Mouse (Mus musculus): ENCODE results near the gene Tsnaxip1. TPM values are rescaled to one million over a fixed set of nuclear protein-coding genes. Genes with fewer than 3 reads are reported as not detected.

Gene Tsnaxip1
- polyA plus RNA-seq, 1 experiment from 2014 or later = 1.2 TPM

DNA sequence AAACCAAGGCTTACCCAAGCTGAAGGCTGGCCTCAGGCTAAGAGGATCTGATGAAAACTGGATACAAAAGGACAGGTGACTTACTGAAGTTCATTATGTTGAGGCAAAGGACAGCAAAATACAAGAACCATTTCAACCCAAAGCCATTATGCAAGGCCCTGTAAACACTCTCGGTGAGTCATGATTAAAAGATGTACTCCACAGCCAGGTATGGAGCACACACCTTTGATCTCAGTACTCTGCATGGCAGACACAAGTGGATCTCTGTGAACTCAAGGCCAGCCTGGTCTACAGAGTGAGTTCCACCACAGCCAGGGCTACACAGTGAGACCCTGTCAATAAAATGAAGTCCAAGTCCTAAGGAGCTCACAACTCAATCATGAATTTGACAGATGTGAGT is 31.7 kb upstream of the Tsnaxip1 start:
- Histone ChIP-seq H3K27ac (ENCODE audit: low read depth, low read length) (no peak overlapping the region), H3K4me1 (replicated peaks; ENCODE audit: control insufficient read depth, insufficient read depth, low read length) (no peaks in the 10 kb centered on the region), H3K9ac (ENCODE audit: low read depth, low read length) (no peak overlapping the region), H3K36me3 (ENCODE audit: control insufficient read depth, insufficient read depth, low read length) (no peaks in the 10 kb centered on the region), H3K9me3 (ENCODE audit: control insufficient read depth, low read length) (no peaks in the 10 kb centered on the region), H3K27me3 (ENCODE audit: control insufficient read depth, insufficient read depth, low read length) (no peaks in the 10 kb centered on the region), H3K4me3 (ENCODE audit: low read depth, low read length) (no peak overlapping the region), H3K4me2 (replicated peaks; ENCODE audit: low read depth, low read length) (no peak overlapping the region)
- DNase-seq (ENCODE audit: low spot score) (no peak), ATAC-seq (ENCODE audit: low FRiP score) (no peak)
- WGBS = 100% methylated on average over 1 of the region's 1 CpGs

DNA sequence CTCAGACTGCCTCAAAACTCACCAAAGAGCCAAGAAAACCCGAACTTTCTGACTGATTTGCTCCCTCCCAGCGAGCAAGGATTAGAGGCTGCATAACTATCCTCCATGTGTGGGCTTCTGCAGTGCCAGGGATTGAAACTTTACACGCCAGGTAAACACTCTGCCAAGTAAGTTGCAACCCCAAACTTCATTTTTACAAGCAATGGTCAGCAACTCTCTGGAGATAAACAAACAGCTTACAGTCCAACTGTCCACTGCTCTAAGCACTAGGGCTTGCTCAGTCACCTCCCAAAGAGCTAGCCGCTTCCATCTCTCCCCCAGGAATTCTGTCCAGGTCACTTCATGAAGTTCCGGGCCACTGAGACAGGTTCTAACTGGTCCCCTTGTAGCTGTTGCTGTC is 29.1 kb upstream of the Tsnaxip1 start:
- Histone ChIP-seq H3K27ac (ENCODE audit: low read depth, low read length) (no peak overlapping the region), H3K4me1 (replicated peaks; ENCODE audit: control insufficient read depth, insufficient read depth, low read length) (no peaks in the 10 kb centered on the region), H3K9me3 (ENCODE audit: control insufficient read depth, low read length) (no peaks in the 10 kb centered on the region), H3K36me3 (ENCODE audit: control insufficient read depth, insufficient read depth, low read length) (no peaks in the 10 kb centered on the region), H3K4me3 (ENCODE audit: low read depth, low read length) (no peak overlapping the region), H3K4me2 (replicated peaks; ENCODE audit: low read depth, low read length) (no peak overlapping the region), H3K9ac (ENCODE audit: low read depth, low read length) (no peak overlapping the region), H3K27me3 (ENCODE audit: control insufficient read depth, insufficient read depth, low read length) (no peaks in the 10 kb centered on the region)
- ATAC-seq (ENCODE audit: low FRiP score) (no peak), DNase-seq (ENCODE audit: low spot score) (no peak)
- 96% methylated on average over 5 of the region's 5 CpGs for WGBS

DNA sequence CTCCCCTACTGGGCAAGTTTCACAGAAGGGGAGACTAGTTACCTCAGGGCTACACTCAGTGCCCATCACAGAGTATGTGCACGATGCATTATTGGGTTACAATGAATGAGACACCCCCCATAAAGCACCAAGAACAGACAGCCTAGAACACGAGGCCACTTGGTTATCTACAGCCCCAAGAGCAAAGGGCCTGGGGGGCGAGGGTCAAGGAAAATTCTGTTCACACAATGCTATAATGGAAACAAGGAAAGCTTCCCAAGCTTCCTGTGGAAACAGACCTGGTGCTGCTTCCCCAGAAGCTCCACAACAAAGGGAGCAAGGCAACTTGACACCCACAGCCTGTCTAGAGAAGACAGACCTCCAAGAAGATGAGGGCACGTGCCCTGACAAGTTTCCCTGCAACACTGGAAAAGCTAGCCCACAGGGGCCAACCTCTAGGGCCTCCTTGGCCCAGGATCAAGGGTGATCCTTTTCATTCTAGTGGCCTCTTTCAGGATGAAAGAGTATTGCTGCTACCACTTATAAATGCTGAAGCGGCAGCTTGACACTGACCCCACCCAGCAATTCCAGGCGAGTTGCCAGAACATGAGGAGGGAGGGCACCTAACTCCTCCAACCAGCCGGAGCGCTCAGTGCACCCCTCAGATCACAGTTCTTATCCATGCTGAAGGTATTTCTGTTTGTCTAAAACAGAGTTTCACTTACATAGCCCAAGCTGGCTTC is 28.3 kb upstream of the Tsnaxip1 start:
- WGBS = 79% methylated on average over 8 of the region's 8 CpGs
- no peaks in the 10 kb centered on the region for H3K9me3 ChIP-seq (ENCODE audit: control insufficient read depth, low read length)
- H3K36me3 ChIP-seq (ENCODE audit: control insufficient read depth, insufficient read depth, low read length) = no peaks in the 10 kb centered on the region
- no peaks in the 10 kb centered on the region for H3K4me1 ChIP-seq (replicated peaks; ENCODE audit: control insufficient read depth, insufficient read depth, low read length)
- H3K4me3 ChIP-seq (ENCODE audit: low read depth, low read length) = no peak overlapping the region
- no peaks in the 10 kb centered on the region for H3K27me3 ChIP-seq (ENCODE audit: control insufficient read depth, insufficient read depth, low read length)
- H3K9ac ChIP-seq (ENCODE audit: low read depth, low read length) = no peak overlapping the region
- DNase-seq (ENCODE audit: low spot score) = no peak
- H3K27ac ChIP-seq (ENCODE audit: low read depth, low read length) = no peak overlapping the region
- no peak overlapping the region for H3K4me2 ChIP-seq (replicated peaks; ENCODE audit: low read depth, low read length)
- ATAC-seq (ENCODE audit: low FRiP score) = no peak

DNA sequence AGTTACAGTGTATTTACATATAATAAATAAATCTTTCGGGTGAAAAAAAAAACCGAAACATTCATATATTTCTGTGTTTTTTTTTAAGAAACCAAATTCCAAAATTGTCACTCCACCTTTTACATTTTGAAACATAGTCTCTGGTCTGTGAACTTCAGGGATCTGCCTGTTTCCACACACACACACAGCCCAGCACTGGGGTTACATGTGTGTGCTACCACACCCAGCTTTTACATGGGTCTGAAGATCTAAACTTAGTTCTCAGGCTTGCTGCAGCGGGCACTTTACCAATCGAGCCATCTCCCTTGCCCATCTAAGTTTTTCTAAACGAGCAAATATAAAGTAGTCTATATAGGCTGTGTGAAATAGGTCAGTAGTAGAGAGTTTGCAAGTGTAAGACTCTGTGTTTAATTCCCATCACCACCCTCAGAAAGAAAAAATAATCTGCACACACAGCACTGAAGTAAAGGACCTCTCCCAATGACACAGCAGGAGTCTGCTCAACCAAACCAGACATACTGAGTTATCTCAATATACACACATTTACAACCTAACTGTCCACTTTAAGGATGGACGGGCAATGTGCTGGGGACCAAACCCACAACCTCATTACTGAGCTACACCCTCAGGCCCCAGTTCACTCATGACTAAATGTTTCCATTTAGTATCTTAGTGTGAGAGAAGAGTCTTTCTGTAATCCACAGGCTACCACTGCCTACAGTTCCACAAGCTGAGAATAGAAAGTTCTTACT is 26.2 kb upstream of the Tsnaxip1 start:
- ATAC-seq (ENCODE audit: low FRiP score) (no peak), DNase-seq (ENCODE audit: low spot score) (no peak)
- no peaks in the 10 kb centered on the region for H3K36me3 ChIP-seq (ENCODE audit: control insufficient read depth, insufficient read depth, low read length)
- no peak overlapping the region for H3K4me2 ChIP-seq (replicated peaks; ENCODE audit: low read depth, low read length)
- H3K27me3 ChIP-seq (ENCODE audit: control insufficient read depth, insufficient read depth, low read length) = no peaks in the 10 kb centered on the region
- no peaks in the 10 kb centered on the region for H3K4me1 ChIP-seq (replicated peaks; ENCODE audit: control insufficient read depth, insufficient read depth, low read length)
- H3K27ac ChIP-seq (ENCODE audit: low read depth, low read length) = no peak overlapping the region
- no peaks in the 10 kb centered on the region for H3K9me3 ChIP-seq (ENCODE audit: control insufficient read depth, low read length)
- WGBS = 83% methylated on average over 6 of the region's 6 CpGs
- no peak overlapping the region for H3K9ac ChIP-seq (ENCODE audit: low read depth, low read length)
- no peak overlapping the region for H3K4me3 ChIP-seq (ENCODE audit: low read depth, low read length)

DNA sequence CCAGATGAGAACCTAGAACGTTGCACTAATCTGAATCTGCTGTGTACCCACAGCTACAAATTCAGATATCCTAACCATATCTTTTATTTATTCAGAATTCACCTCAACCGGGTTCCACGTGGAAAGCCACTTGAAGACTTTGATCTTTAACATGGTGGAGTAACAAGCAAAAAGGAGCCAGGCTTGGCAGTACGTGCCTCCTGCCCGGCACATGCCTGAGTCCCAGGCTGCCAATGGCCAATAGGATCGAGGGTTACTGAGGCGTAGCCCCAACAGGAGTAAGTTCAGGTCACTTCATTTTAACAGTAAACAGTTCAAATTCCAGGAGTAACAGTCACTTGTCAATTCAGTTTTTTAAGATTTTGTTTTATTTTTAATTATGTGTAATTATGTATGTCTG is 22.7 kb upstream of the Tsnaxip1 start:
- Histone ChIP-seq H3K9me3 (ENCODE audit: control insufficient read depth, low read length) (no peaks in the 10 kb centered on the region), H3K4me2 (replicated peaks; ENCODE audit: low read depth, low read length) (no peak overlapping the region), H3K9ac (ENCODE audit: low read depth, low read length) (no peak overlapping the region), H3K4me3 (ENCODE audit: low read depth, low read length) (no peak overlapping the region), H3K36me3 (ENCODE audit: control insufficient read depth, insufficient read depth, low read length) (no peaks in the 10 kb centered on the region), H3K27ac (ENCODE audit: low read depth, low read length) (no peak overlapping the region), H3K4me1 (replicated peaks; ENCODE audit: control insufficient read depth, insufficient read depth, low read length) (no peaks in the 10 kb centered on the region), H3K27me3 (ENCODE audit: control insufficient read depth, insufficient read depth, low read length) (no peaks in the 10 kb centered on the region)
- ATAC-seq (ENCODE audit: low FRiP score) (no peak), DNase-seq (ENCODE audit: low spot score) (no peak)
- 93% methylated on average over 7 of the region's 7 CpGs for WGBS

DNA sequence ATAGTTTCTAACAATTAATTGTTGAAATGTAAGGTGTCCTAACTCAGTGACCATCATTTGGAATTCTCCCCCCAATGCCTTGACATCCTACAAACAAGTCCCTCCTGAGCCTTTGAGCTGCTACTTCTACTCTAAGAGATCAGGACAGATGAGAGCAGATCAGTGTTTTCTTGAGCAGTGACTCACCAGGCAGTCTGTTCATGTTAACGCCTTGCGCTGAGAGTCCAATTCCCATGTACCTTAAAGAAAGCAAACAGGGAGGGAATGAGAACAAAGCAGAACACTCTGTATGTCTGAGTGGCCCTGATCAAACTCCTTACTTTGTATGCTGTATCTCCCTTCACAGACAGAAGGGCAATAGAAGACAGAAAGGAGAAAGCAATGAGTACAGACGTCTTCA is 22.2 kb upstream of the Tsnaxip1 start:
- DNase-seq (ENCODE audit: low spot score) (no peak), ATAC-seq (ENCODE audit: low FRiP score) (no peak)
- 88% methylated on average over 3 of the region's 3 CpGs for WGBS
- no peak overlapping the region for H3K27ac ChIP-seq (ENCODE audit: low read depth, low read length)
- no peak overlapping the region for H3K9ac ChIP-seq (ENCODE audit: low read depth, low read length)
- H3K36me3 ChIP-seq (ENCODE audit: control insufficient read depth, insufficient read depth, low read length) = no peaks in the 10 kb centered on the region
- H3K4me1 ChIP-seq (replicated peaks; ENCODE audit: control insufficient read depth, insufficient read depth, low read length) = no peaks in the 10 kb centered on the region
- H3K4me3 ChIP-seq (ENCODE audit: low read depth, low read length) = no peak overlapping the region
- no peaks in the 10 kb centered on the region for H3K27me3 ChIP-seq (ENCODE audit: control insufficient read depth, insufficient read depth, low read length)
- H3K9me3 ChIP-seq (ENCODE audit: control insufficient read depth, low read length) = no peaks in the 10 kb centered on the region
- H3K4me2 ChIP-seq (replicated peaks; ENCODE audit: low read depth, low read length) = no peak overlapping the region

DNA sequence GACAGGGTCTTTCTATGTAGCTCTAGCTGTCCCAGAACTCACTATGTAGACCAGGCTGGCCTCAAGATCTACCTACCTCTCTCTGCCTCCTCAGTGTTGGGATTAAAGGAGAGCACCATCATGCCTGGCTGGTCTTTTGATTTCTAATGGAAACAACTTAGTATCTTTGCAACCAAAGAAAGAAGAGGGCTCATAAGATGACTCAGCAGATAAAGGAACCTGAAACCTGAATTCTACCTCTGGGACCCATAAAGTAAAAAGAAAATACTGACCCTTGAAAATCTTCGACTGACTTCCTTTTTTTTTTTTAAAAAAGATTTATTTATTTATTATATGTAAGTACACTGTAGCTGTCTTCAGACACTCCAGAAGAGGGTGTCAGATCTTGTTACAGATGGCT is 21.6 kb upstream of the Tsnaxip1 start:
- no peak overlapping the region for H3K4me2 ChIP-seq (replicated peaks; ENCODE audit: low read depth, low read length)
- no peaks in the 10 kb centered on the region for H3K27me3 ChIP-seq (ENCODE audit: control insufficient read depth, insufficient read depth, low read length)
- 92% methylated on average over 1 of the region's 1 CpGs for WGBS
- no peaks in the 10 kb centered on the region for H3K9me3 ChIP-seq (ENCODE audit: control insufficient read depth, low read length)
- no peak for DNase-seq (ENCODE audit: low spot score)
- ATAC-seq (ENCODE audit: low FRiP score) = no peak
- no peak overlapping the region for H3K9ac ChIP-seq (ENCODE audit: low read depth, low read length)
- H3K36me3 ChIP-seq (ENCODE audit: control insufficient read depth, insufficient read depth, low read length) = no peaks in the 10 kb centered on the region
- no peak overlapping the region for H3K4me3 ChIP-seq (ENCODE audit: low read depth, low read length)
- H3K4me1 ChIP-seq (replicated peaks; ENCODE audit: control insufficient read depth, insufficient read depth, low read length) = no peaks in the 10 kb centered on the region
- no peak overlapping the region for H3K27ac ChIP-seq (ENCODE audit: low read depth, low read length)

DNA sequence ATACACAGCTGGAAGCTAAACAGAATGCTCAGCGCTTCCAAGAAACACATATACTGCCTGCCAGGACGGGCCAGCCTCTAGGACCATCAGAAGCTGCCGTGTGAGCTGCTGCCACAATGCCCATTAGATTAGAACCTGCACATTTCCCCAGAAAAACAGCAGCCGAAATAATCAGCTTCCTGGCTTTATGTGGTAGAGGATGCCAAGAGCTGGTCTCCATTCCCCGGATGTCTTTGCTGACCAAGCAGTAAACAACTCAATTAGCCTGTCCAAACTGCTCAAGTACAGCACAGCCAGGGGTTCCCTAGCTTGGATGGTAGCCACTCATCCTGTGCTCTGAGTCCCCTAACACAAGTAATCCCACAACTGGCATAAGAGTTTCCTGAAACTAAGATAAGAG is 19.8 kb upstream of the Tsnaxip1 start:
- no peaks in the 10 kb centered on the region for H3K9me3 ChIP-seq (ENCODE audit: control insufficient read depth, low read length)
- 91% methylated on average over 5 of the region's 5 CpGs for WGBS
- no peaks in the 10 kb centered on the region for H3K36me3 ChIP-seq (ENCODE audit: control insufficient read depth, insufficient read depth, low read length)
- no peaks in the 10 kb centered on the region for H3K27me3 ChIP-seq (ENCODE audit: control insufficient read depth, insufficient read depth, low read length)
- no peak overlapping the region for H3K4me2 ChIP-seq (replicated peaks; ENCODE audit: low read depth, low read length)
- H3K27ac ChIP-seq (ENCODE audit: low read depth, low read length) = no peak overlapping the region
- H3K4me3 ChIP-seq (ENCODE audit: low read depth, low read length) = no peak overlapping the region
- no peak overlapping the region for H3K9ac ChIP-seq (ENCODE audit: low read depth, low read length)
- H3K4me1 ChIP-seq (replicated peaks; ENCODE audit: control insufficient read depth, insufficient read depth, low read length) = no peaks in the 10 kb centered on the region
- ATAC-seq (ENCODE audit: low FRiP score) = no peak
- DNase-seq (ENCODE audit: low spot score) = no peak

DNA sequence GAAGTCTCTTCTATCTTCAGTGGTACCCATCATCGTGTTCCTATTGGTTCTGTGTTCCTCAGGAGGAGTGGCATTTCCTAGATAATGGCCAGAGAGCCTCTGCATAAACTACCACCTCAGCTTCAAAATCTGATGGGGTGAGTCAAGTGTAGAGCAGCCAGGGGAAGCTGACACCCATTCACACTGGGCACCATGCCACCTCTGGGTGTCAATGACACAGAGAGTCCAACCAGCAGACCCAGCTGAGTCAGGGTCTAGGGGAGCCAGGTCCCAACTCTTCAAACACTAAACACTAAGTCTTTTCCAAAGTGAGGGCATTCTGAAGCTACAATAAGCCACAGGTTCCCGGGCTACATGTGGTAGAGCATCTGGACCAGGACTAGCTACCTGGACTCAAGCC is 19.1 kb upstream of the Tsnaxip1 start:
- no peaks in the 10 kb centered on the region for H3K27me3 ChIP-seq (ENCODE audit: control insufficient read depth, insufficient read depth, low read length)
- H3K4me1 ChIP-seq (replicated peaks; ENCODE audit: control insufficient read depth, insufficient read depth, low read length) = no peaks in the 10 kb centered on the region
- ATAC-seq (ENCODE audit: low FRiP score) (no peak), DNase-seq (ENCODE audit: low spot score) (no peak)
- H3K9ac ChIP-seq (ENCODE audit: low read depth, low read length) = no peak overlapping the region
- H3K27ac ChIP-seq (ENCODE audit: low read depth, low read length) = no peak overlapping the region
- WGBS = 95% methylated on average over 2 of the region's 2 CpGs
- no peaks in the 10 kb centered on the region for H3K36me3 ChIP-seq (ENCODE audit: control insufficient read depth, insufficient read depth, low read length)
- H3K4me3 ChIP-seq (ENCODE audit: low read depth, low read length) = no peak overlapping the region
- no peak overlapping the region for H3K4me2 ChIP-seq (replicated peaks; ENCODE audit: low read depth, low read length)
- no peaks in the 10 kb centered on the region for H3K9me3 ChIP-seq (ENCODE audit: control insufficient read depth, low read length)
